Mouse (Mus musculus): ENCODE measurements around the gene Sub1.

Gene Sub1

DNA sequence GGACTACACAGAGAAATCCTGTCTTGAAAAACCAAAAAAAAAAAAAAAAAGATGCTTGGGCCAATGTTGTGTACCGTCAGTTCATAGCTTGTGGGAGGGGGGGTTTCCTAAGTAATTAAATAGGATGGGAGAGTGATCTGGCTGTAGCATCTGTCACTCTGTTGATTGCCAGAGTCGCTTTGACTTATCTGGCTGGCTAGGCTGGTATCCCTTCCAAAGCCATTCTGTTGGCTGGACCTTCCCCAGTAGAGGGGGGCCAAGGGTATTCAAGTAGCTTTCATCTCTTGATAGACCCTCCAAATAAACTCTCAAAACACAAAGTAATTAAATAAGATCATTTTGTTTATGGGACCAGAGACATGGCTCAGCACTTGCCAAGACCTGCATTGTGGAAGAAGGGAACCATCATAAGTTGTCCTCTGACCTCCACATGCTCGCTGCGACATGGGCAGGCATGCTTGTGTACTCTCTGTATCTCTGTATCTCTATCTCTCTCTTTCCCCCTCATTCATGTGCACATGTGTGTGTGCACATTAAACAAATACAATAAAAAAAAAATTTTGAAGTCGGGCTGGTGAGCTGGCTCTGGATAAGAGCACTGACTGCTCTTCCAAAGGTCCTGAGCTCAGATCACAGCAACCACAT, 31.5 kb downstream of the Sub1 start:
- no peak for DNase-seq (ENCODE audit: low spot score)

DNA sequence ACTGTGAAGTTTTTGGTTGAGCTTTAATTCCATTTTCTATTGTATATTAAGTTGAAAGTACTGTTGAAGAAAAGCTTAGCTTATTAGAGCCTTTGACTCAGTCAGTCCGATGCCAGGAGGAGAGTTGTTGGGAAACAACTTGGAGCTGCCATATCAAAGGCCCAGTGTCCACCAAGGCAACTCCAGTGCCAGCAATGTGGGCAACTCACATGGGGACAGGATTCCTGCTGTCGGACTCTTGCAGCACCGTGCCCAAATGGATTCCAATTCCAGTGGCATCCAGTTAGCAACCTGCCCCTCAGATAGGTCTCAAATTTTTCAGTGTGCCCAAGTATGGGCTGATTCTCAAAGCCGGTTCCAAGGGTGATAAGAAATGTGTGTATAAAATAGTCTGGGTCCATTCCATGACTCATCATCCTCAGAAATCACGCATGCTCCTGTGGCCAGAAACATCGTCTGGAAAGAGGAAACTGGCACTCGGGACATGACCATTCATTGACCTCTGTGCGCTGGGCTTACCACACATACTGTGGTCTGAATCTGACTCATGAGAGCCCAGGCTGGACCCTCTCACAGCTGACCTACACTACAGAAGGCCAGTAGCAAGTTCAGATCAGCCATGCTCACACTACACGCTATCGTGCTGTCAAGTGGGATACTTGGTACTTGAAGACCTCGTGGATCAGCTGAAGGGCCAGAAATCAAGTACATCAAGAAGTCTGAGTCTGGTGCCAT, 32.8 kb downstream of the Sub1 start:
- no peak for DNase-seq (ENCODE audit: low spot score)

DNA sequence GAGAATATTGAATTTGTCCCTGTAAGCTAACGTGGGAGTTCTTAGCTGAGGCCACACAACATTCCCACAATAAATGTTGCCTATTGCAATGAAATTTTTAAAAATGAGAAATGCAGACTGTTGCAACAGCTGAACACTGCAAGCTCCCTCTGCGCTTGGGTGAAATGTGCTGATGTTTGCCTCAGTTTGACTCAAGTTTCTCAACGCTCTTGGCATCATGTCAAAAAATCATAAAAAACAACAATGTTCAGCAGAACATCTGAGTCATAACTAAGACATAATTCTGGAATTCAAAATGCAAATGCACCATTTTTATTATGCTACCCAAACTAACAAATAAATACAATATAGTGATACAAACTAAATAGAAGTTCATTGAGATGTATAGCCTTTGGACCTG, 37.1 kb downstream of the Sub1 start:
- DNase-seq (ENCODE audit: low spot score), result no peak

DNA sequence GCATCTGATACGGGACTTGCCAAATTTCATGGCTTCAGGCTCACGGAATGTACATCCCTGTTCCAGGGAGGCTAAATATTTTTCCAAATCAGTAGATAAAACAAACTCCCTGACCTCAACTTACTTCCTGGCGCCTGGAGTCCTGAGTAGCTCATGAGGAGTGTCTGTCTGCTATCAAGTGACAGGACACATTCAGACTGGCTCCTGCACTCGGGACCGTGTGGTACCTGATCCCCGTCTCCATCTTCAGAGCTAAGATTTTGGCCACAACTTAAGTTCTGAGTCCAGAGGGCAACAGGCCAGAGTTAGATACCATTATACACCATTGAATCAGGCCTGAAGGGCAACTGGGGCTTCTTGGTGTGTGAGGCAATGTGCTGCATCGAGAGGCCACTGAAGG, 40.7 kb downstream of the Sub1 start:
- DNase-seq (ENCODE audit: low spot score), result no peak

DNA sequence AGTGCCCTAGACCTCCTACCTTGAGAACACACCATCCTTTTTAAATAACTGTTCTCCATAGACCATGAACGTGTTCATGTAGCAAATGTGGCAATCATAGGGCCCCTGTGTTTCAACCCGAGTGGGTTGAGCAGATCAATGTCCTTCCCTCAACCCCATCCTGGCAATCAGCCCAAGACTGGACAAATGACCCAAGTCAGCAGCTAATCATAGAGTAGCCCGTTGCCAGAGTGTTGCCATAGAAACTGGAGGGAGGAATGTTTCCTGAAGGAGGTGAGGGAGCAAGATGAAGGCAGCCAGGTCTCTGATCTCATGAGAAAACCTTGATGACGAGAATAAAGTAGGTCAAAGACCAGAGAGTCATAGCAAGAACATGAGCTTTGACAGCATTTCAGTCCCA, 42.6 kb downstream of the Sub1 start:
- DNase-seq (ENCODE audit: low spot score), result no peak

DNA sequence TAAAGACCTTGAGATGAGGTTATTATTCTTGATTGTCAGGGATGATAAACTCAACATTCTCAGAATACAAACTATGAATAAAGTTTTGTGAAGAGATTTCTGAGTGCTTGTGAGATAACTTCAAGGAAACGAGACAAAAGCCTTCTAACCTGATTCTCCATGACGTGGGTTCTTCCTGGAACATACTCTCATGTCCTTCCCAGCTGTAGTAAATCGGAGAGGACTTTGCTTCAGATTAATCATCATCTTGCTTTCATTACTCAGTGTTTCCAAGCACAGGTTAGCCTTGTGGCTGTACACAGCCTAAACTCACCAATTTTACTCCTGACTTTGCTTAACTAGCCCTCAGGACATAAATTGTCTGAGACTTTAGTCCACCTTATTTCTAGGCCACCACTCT, 44.6 kb downstream of the Sub1 start:
- DNase-seq (ENCODE audit: low spot score), result no peak

DNA sequence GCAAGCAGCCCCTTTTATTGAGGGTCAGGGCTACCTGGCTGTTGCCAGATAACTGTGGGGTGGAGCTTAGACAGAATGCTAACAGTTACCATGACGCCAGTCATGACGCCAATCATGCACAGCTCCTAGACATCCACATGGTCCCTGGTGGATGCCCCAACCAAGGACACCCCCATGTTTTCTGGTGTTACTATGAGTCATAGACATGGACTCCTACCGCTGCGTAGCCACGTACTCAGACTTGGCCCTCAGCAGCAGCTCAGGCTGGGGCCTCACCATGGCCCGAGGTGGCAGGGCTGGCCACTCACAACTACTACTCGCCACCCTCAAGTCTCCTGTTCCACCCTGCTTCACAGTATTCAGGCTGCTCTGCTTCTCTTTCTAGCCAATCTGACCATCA, 45.6 kb downstream of the Sub1 start:
- no peak for DNase-seq (ENCODE audit: low spot score)

DNA sequence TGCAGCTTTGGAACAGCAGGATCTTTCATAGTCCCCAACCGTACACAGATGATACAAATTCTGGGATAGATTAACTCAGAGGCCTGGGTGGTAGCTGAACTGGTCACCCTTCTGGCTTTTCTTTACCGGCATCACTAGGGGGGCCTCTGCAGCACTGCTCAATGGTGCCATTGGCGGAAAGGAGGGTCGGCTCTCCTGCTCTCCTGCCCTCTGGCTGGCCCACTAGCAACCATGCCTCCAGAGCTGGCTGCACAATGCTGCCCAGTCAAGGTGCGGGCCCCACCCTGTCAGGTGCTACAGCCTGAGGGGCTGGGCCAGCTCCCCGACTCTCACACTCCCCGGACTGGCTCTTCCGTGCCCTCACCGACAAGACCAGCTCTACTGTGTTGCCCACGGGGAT, 46.6 kb downstream of the Sub1 start:
- no peak for DNase-seq (ENCODE audit: low spot score)

DNA sequence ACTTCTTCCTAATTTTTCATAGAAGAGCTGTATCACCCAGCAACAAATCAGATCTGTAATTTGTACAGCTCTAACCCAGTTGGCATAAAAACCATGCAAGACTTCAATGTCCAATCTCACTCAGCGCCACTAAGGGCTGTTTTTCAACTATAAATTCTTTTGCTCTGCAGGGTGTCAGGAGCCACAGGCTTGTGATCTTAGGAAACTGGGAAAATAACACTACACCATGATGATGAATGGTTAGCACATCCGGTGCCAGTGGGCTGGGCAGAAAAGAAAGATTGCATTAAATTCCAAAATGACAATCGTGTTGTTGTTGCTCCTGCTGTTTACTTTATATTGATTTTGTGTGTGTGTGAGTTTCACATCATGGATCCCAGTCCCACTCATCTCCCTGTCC, 47.3 kb downstream of the Sub1 start:
- DNase-seq (ENCODE audit: low spot score), result no peak

DNA sequence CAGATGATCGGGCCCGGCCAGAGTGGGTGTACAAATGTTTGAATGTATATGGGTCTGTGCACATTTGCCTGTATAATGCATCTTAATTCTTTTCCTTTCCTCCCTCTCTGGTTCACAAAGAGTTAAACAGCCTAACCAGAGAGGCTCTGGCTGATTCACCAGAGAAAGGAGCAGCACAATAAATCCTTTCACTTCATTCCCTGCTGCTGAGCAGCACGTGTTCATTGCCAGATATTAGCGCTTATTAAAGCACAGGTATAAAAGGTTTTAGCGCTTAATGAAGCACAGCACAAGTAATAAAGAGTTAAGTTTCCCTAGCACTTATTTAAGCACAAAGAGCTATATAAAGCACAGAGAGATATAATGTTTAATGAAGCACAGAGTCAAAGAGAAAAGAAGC, 55.9 kb downstream of the Sub1 start:
- DNase-seq (ENCODE audit: low spot score), result no peak
